Mouse (Mus musculus) forebrain, embryonic 15.5 days (tissue): ENCODE data around the gene Uox. TPM values are rescaled to one million over a fixed set of nuclear protein-coding genes. Genes with fewer than 3 reads are reported as not detected.

ENCODE experiments used
- ATAC-seq: fragments of 200-750 bp; cut with Nextera tagmentation; replicated peaks from 2 replicates; pipeline ENCODE4 v1.8.0; 2017; ENCODE audit warnings: mild to moderate bottlenecking, moderate TSS enrichment, moderate library complexity
- H3K27ac ChIP-seq: fragments of 300-500 bp; sonication (generic); replicated peaks from 2 replicates; pipeline ENCODE4 v1.5.1; 2015; ENCODE audit warnings: mild to moderate bottlenecking, inconsistent platforms
- H3K27me3 ChIP-seq: fragments of 300-500 bp; sonication (generic); 2 replicates; pipeline ENCODE4 v1.6.1; 2015; ENCODE audit warnings: inconsistent platforms
- H3K36me3 ChIP-seq: fragments of 300-500 bp; sonication (generic); 2 replicates; pipeline ENCODE4 v1.6.1; 2015; ENCODE audit warnings: mild to moderate bottlenecking, inconsistent platforms
- H3K4me1 ChIP-seq: fragments of 300-500 bp; sonication (generic); 2 replicates; pipeline ENCODE4 v1.6.1; 2015; ENCODE audit warnings: inconsistent platforms
- H3K4me2 ChIP-seq: fragments of 300-500 bp; sonication (generic); replicated peaks from 2 replicates; pipeline ENCODE4 v1.6.1; 2015; ENCODE audit warnings: mild to moderate bottlenecking, inconsistent platforms
- H3K4me3 ChIP-seq: fragments of 300-500 bp; sonication (generic); 2 replicates; pipeline ENCODE4 v1.5.1; 2015; ENCODE audit warnings: mild to moderate bottlenecking, inconsistent platforms
- H3K9ac ChIP-seq: fragments of 300-500 bp; sonication (generic); replicated peaks from 2 replicates; pipeline ENCODE4 v1.6.1; 2015; ENCODE audit warnings: mild to moderate bottlenecking, inconsistent platforms
- H3K9me3 ChIP-seq: fragments of 300-500 bp; sonication (generic); 2 replicates; pipeline ENCODE4 v1.6.1; 2016; ENCODE audit warnings: inconsistent platforms
- WGBS: fragments of 180-500 bp; shearing (Covaris S2); methylation state at CpG from one replicate; pipeline ENCODE4 v1.1.7; 2015; ENCODE audit warnings: mixed read lengths; 5-methylcytosine and 5-hydroxymethylcytosine counted together
- polyA plus RNA-seq: library from polyadenylated mRNA; unstranded; fragments of >200 nt; fragmentation: Nextera tagmentation; extraction: Ambion mirVana; gene quantifications from 2 replicates; pipeline ENCODE4 v1.2.1, GENCODE M21; 2015

The Uox gene
- polyA plus RNA-seq, 1 experiment from 2014 or later: not detected

DNA sequence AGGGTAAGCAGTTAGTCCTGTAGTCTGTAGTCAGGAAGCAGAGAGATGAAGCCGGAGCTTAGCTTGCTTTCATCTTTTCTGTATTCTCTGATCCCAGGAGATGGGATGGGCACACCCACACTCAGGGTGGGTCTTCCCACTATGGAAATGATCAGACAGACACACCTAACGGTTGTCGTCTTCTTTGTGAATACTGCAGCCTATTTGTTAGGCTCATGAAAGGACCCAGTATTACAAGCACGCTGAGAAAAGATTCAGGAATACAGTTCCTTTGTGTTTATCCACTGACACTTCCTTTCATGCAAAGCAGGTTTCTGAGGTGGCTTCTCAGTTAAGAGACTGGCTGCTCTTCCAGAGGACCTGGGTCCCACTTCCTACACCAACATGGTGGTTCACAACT lies 41.0 kb downstream of the Uox start:
- Histone ChIP-seq H3K4me3 (no peak overlapping the region), H3K4me1 (no peaks in the 10 kb centered on the region), H3K27ac (no peak overlapping the region), H3K9me3 (no peaks in the 10 kb centered on the region), H3K36me3 (no peaks in the 10 kb centered on the region), H3K27me3 (no peaks in the 10 kb centered on the region), H3K9ac (no peak overlapping the region), H3K4me2 (no peak overlapping the region)
- 59% methylated on average over 4 of the region's 4 CpGs for WGBS
- no peak for ATAC-seq

DNA sequence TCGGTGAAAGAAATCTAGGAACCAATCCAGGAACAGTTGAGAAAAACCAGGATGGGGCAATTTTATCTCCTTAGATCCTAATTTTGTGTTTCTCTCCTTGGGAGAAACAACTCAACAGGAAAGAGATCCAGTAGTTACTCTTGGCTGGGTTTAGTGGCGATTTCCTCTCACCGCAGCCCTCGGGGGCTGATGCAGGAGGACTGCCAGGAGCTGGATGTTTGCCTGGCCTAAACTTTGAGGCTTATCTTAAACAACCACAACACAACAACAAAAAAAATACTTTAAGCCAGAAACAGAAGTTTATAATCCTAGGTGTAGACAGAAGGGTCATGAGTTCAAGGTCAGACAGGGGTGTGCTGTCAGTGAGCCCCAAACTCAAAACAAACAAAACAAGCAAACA lies 41.6 kb downstream of the Uox start:
- no peak overlapping the region for H3K27ac ChIP-seq
- H3K4me2 ChIP-seq: no peak overlapping the region
- no peaks in the 10 kb centered on the region for H3K36me3 ChIP-seq
- ATAC-seq: no peak
- H3K27me3 ChIP-seq: no peaks in the 10 kb centered on the region
- no peaks in the 10 kb centered on the region for H3K4me1 ChIP-seq
- H3K9ac ChIP-seq: no peak overlapping the region
- H3K9me3 ChIP-seq: no peaks in the 10 kb centered on the region
- 79% methylated on average over 4 of the region's 4 CpGs for WGBS
- H3K4me3 ChIP-seq: no peak overlapping the region

DNA sequence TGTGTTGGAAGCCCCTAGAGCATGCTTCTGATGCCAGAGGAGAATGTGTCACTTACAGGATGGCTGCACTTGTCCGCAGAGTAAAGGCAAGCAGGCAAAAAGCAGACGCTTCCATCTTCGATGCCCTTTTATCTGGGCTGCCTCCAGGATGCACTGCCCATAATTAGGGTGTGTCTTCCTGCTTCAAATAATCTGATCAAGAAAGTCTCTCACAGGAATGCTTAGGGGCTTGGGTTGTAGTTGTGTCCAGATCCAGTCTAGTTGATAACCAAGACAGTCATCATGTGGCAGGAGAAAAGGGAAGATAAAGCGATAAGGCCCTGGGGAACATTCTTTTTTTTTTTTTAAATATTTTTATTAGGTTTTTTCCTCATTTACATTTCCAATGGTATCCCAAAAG lies 45.3 kb downstream of the Uox start, which contains the start of gene Dnase2b:
Dnase2b (minus strand) TSS at position 101 of the 400 bp plus-strand sequence.
- Histone ChIP-seq H3K27ac (no peak within 1 kb of the TSS), H3K27me3 (no peaks in the 10 kb centered on the region), H3K4me2 (no peak within 1 kb of the TSS), H3K4me1 (no peaks in the 10 kb centered on the region), H3K36me3 (no peaks in the 10 kb centered on the region), H3K4me3 (no peak within 1 kb of the TSS), H3K9me3 (no peaks in the 10 kb centered on the region), H3K9ac (no peak within 1 kb of the TSS)
- ATAC-seq: no peak
- 94% methylated on average over 4 of the region's 4 CpGs for WGBS

DNA sequence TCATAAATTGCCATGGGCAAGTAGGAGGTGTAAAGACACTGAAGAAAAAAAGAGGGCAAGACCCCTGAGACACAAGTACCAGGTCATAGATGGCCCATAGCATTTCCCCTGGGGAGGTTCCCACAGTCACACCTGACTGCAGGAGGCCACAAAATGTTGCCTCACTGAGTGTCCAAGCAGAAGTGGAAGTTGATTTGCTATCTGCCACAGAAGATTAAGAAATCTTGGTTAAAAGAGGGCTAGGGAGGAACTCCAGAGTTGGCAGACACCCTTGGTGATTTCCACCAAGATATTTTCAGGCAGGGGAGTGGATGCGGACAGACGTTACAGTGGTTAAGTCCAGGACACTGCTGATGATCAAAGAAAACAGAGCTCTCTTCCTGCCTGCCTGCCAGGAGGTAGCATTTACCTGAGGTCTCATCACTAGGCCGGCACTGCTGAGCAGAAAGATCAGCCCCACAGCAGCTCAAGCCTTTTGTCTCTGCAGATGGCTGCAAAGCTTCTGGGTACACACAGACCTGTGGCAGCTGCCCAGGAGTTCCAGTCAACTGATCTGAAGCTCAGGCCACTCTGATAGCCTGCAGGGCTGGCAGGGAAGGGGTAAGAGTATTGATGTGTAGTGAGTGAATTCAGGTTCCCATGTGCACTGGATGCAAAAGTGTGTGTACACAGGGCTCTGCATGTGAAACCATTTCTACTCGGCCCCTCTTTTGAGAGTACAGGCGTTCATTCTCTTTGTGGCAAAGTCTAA lies 46.5 kb downstream of the Uox start:
- Histone ChIP-seq H3K4me1 (peaks cover 3% of the 10 kb centered on the region; the same call in 1 of the 2 replicates), H3K9me3 (no peaks in the 10 kb centered on the region), H3K36me3 (no peaks in the 10 kb centered on the region), H3K9ac (no peak overlapping the region), H3K4me3 (no peak overlapping the region), H3K27ac (no peak overlapping the region), H3K27me3 (no peaks in the 10 kb centered on the region), H3K4me2 (no peak overlapping the region)
- 76% methylated on average over 5 of the region's 5 CpGs for WGBS
- ATAC-seq: no peak

DNA sequence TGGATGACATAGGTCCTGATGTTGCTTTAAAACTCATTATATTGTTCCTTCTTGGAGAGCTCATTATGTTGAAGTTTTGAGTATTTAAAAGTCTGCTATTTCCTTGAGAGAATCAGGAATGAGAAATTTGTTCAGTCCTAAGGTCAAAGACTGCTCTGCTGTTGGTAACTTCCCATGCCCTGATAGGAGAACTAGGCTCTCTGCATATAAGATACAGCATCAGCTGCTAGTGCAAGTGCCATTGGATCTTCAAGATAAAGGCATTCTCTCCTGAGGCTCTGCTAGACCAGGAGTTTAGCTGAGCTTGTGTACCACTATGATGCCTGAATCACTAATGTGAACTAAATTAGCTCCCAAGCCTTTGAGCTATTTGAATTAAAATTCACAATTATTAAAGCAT lies 47.7 kb downstream of the Uox start:
- H3K27me3 ChIP-seq: no peaks in the 10 kb centered on the region
- no peak overlapping the region for H3K4me2 ChIP-seq
- H3K36me3 ChIP-seq: no peaks in the 10 kb centered on the region
- H3K4me3 ChIP-seq: no peak overlapping the region
- H3K27ac ChIP-seq: no peak overlapping the region
- H3K4me1 ChIP-seq: peaks cover 3% of the 10 kb centered on the region; the same call in 1 of the 2 replicates
- no peak for ATAC-seq
- no peak overlapping the region for H3K9ac ChIP-seq
- no peaks in the 10 kb centered on the region for H3K9me3 ChIP-seq

DNA sequence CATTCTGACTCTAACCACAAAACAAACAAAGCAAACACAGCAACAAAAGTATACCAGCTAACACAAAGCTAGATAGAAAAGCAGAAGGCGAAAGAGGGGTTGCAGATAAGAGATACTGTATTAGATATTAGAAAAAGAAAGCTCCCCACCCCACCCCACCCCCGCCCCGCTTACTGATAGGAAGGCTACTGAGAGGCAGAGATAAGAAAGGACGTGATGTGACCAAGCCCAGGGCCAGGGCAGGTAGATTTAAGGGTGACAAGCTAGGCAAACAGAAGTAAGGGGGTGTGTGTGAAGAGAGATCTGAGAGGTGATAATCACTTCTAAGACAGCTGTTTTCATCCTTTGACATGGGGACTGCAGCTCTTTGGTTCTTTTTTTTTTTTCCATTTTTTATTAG lies 48.1 kb downstream of the Uox start:
- Histone ChIP-seq H3K4me3 (no peak overlapping the region), H3K27ac (no peak overlapping the region), H3K9ac (no peak overlapping the region), H3K4me1 (peaks cover 3% of the 10 kb centered on the region; the same call in 1 of the 2 replicates), H3K4me2 (no peak overlapping the region), H3K36me3 (no peaks in the 10 kb centered on the region), H3K27me3 (no peaks in the 10 kb centered on the region), H3K9me3 (no peaks in the 10 kb centered on the region)
- ATAC-seq: no peak
- WGBS: 89% methylated on average over 4 of the region's 4 CpGs

DNA sequence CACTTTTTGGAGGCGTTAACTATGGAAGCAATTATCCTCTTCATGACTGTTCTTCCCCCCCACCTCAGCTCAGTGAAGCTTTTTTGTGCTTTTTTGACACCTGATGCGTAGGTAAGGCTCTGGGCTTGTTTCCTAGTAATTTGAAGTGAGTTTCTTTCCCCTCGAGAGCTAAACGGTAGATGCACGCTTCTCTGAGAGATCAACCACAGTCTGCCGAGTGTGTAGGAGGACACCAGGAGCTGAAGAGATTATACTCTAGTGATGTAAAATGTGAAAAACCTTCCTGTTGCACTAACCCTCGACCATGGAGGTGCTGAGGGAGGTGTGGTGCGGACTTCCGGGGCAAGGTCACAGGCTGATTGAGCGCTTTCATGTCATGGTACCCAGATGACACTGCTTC lies 49.9 kb downstream of the Uox start:
- WGBS: 89% methylated on average over 10 of the region's 10 CpGs
- H3K4me1 ChIP-seq: peaks cover 3% of the 10 kb centered on the region; the same call in 1 of the 2 replicates
- H3K27ac ChIP-seq: no peak overlapping the region
- no peak overlapping the region for H3K9ac ChIP-seq
- H3K36me3 ChIP-seq: no peaks in the 10 kb centered on the region
- ATAC-seq: no peak
- H3K4me3 ChIP-seq: no peak overlapping the region
- no peaks in the 10 kb centered on the region for H3K27me3 ChIP-seq
- H3K9me3 ChIP-seq: no peaks in the 10 kb centered on the region
- no peak overlapping the region for H3K4me2 ChIP-seq

DNA sequence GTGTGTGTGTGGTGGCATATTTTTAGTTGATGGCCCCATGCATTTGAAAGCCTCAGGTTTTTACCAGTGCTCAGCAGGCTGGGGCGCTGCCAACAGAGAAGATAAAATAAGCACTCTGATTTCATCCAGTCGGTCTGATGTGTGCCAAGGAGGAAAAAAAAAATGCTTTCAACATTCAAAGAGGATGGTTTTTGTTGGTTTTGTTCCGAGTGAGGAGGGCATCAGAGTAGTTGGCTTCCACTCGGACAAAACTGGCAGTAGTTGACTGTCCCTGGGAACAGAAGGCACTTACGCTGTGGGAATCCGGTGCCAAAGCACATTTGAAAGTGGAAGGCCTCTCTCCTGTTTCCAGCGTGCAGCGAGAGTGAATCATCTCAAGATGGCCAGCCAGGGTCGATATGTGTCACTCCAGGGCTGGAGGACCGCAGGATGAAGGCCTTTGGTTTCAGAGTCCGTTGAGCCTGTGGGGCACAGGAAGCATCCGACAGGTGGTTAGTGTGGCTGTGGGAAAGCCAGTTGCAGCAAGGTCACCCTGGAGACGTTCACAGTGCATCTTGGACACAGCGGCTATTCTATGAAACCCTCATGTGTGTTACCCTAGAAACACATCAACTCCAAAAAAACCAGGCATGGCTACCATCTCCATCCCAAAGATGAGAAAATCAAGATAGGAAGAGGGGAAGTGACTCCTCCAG lies 50.5 kb downstream of the Uox start:
- no peaks in the 10 kb centered on the region for H3K27me3 ChIP-seq
- no peak overlapping the region for H3K4me3 ChIP-seq
- WGBS: 76% methylated on average over 14 of the region's 14 CpGs
- peaks cover 3% of the 10 kb centered on the region; the same call in 1 of the 2 replicates for H3K4me1 ChIP-seq
- no peak overlapping the region for H3K9ac ChIP-seq
- H3K27ac ChIP-seq: no peak overlapping the region; the same call in 1 of the 2 replicates
- no peaks in the 10 kb centered on the region for H3K36me3 ChIP-seq
- no peaks in the 10 kb centered on the region for H3K9me3 ChIP-seq
- H3K4me2 ChIP-seq: no peak overlapping the region
- ATAC-seq: peak; percentile 13; the same call in 1 of the 2 replicates

DNA sequence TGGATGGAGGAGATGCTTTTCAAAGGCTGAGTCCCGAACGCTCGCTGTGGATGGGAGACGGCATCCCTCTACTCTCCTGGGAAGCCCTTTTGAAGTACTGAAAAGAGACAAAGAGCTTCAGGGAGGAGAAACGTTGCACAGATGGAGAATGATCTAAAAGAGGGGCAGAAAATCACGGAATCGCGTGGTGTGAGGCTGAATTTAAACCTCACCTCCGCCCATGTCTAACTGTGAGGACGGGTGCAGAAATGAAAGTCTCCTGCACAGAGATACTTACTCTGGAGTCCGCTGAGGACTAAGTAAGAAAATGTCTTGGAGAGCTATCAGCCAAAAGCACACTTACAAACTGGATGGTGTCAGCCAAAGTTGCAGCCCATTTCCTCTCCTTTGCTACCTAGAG lies 51.7 kb downstream of the Uox start:
- Histone ChIP-seq H3K36me3 (no peaks in the 10 kb centered on the region), H3K27me3 (no peaks in the 10 kb centered on the region), H3K4me3 (no peak overlapping the region), H3K9ac (no peak overlapping the region), H3K9me3 (no peaks in the 10 kb centered on the region), H3K4me1 (peaks cover 3% of the 10 kb centered on the region; the same call in 1 of the 2 replicates), H3K4me2 (no peak overlapping the region), H3K27ac (no peak overlapping the region)
- 84% methylated on average over 11 of the region's 11 CpGs for WGBS
- no peak for ATAC-seq

DNA sequence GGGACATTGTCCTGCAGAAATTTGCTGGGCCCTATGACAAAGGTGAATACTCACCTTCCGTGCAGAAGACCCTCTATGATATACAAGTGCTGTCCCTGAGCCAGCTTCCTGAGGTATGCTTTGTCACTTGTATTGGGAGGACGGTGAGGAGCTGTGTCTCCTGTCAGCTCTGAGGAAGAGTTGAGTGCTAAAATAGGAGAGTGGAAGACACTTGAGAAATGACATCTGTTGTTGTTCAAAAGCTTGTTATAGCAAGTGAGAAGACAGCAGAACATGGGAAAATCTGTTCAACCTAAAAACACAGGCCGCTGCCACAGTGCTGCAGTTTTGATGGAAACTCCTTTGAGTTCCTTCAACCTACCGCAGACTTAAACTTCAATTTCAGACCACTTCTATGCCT lies 55.5 kb downstream of the Uox start:
- no peak overlapping the region for H3K27ac ChIP-seq
- peaks cover 1% of the 10 kb centered on the region; the same call in 1 of the 2 replicates for H3K4me1 ChIP-seq
- no peaks in the 10 kb centered on the region for H3K36me3 ChIP-seq
- ATAC-seq: no peak
- H3K9ac ChIP-seq: no peak overlapping the region
- H3K27me3 ChIP-seq: no peaks in the 10 kb centered on the region
- no peaks in the 10 kb centered on the region for H3K9me3 ChIP-seq
- 92% methylated on average over 4 of the region's 4 CpGs for WGBS
- no peak overlapping the region for H3K4me2 ChIP-seq
- no peak overlapping the region for H3K4me3 ChIP-seq

DNA sequence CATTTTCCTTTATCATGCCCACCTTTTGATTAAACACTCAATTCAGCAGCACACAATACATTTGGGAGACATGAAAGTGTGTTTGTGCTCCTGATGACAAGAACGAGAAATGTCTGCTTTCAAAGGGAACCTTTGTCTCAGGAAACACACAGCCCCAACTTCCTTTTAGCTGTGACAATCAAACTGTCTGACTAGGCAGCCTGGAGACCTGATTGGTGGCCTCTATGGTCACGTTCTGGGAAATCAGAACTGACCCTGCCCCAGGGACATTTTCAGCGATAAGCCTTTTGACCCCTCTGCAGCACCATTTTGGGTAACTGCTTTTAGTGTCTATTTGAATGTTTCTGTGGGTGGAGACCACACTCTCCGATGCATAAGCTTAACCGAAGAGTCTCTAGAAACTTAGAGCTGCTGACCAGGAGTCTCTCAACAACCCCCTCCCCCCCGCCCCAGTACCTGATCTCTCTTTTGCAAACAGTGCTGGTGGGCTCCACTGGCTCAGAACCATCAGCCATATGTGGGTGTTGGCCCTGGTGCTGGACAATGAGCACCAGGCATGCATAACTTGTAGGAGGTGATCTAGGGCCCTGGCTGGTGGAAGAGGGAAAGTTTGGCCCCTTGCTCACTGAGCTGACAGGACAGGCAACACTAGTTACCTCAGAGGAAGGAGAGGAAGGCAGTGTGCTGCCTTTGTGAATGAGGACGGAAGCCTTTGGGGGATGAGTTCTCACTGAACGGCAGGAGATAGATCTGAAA lies 58.2 kb downstream of the Uox start:
- Histone ChIP-seq H3K9ac (no peak overlapping the region), H3K4me3 (no peak overlapping the region), H3K36me3 (no peaks in the 10 kb centered on the region), H3K27me3 (no peaks in the 10 kb centered on the region), H3K4me2 (no peak overlapping the region), H3K9me3 (no peaks in the 10 kb centered on the region), H3K27ac (no peak overlapping the region), H3K4me1 (no peaks in the 10 kb centered on the region)
- ATAC-seq: no peak
- WGBS: 60% methylated on average over 8 of the region's 8 CpGs

DNA sequence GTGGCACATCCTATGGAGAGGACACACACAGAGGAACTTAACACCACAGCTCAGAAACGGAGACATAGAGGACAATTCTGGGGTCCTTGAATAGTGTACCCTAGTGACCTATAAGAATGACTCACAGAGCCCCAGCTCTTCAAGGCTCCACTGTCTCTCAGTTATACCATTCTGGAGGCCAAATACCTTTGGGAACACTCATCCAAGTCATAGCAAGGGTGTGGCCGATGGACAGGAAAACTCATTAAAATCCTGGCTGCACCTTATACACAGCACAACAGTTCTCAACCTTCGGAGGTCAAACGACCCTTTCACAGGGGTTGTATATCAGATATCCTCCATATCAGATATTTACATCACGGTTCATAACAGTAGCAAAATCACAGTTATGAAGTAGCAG lies 62.3 kb downstream of the Uox start:
- no peak for ATAC-seq
- Histone ChIP-seq H3K36me3 (no peaks in the 10 kb centered on the region), H3K27ac (no peak overlapping the region), H3K4me2 (no peak overlapping the region), H3K9me3 (no peaks in the 10 kb centered on the region), H3K9ac (no peak overlapping the region), H3K4me1 (no peaks in the 10 kb centered on the region), H3K27me3 (no peaks in the 10 kb centered on the region), H3K4me3 (no peak overlapping the region)
- WGBS: 88% methylated on average over 5 of the region's 5 CpGs
